8 mouse cellular contexts compared by ENCODE assay signal in genomic region chr15:99803186-99803644, GRCm38 (mm10). TPM values are rescaled to one million over a fixed set of nuclear protein-coding genes. Genes with fewer than 3 reads are reported as not detected.
DNase-seq lines count a peak whose midpoint lies in the region; ATAC-seq and TF ChIP-seq lines count a peak whose summit lies in the region.

No protein-coding gene starts in this region.

- intact Hi-C loops in left cerebral cortex, adult 2 months (cut with DNase I) = no loop called here

- no peaks in the 10 kb centered on the region for H3K9me3 ChIP-seq in embryonic facial prominence, embryonic 15.5 days (replicated peaks)

- no peak for TF ChIP-seq CTCF in left cerebral cortex, adult 2 months (IDR thresholded peaks at IDR 0.05)

- no peak overlapping the region for H3K4me2 ChIP-seq in embryonic facial prominence, embryonic 15.5 days (replicated peaks)

- 8% methylated on average over 6 of the region's 6 CpGs for WGBS in embryonic facial prominence, embryonic 15.5 days

- H3K36me3 ChIP-seq in embryonic facial prominence, embryonic 15.5 days = peaks cover 52% of the 10 kb centered on the region

- H3K4me3 ChIP-seq in embryonic facial prominence, embryonic 15.5 days (replicated peaks) = no peak overlapping the region
- no peak overlapping the region for H3K4me3 ChIP-seq in left cerebral cortex, adult 2 months

- H3K27ac ChIP-seq in embryonic facial prominence, embryonic 15.5 days (replicated peaks) = peak overlapping the region; percentile 72
- no peak overlapping the region for H3K27ac ChIP-seq in left cerebral cortex, adult 2 months

- peaks cover 52% of the 10 kb centered on the region for H3K4me1 ChIP-seq in embryonic facial prominence, embryonic 15.5 days

- peak; percentile 60 for ATAC-seq in CD4-positive, CD25-positive, alpha-beta regulatory T cell, adult 4 months
- ATAC-seq in embryonic facial prominence, embryonic 15.5 days (ENCODE audit: insufficient number of reproducible peaks, low FRiP score, low TSS enrichment, low read depth) = peak; percentile 78

- no peak overlapping the region for H3K9ac ChIP-seq in embryonic facial prominence, embryonic 15.5 days

- DNase-seq in adrenal gland, postnatal 14 days = peak; percentile 41
- DNase-seq in adrenal gland, adult 18-20 months (ENCODE audit: low spot score in 2 of 2) = no peak
- DNase-seq in kidney, adult 9 months = peak; percentile 46
- DNase-seq in lung, postnatal 14 days = peak; percentile 57
- no peak for DNase-seq in layer of hippocampus, adult 9-11 months
- DNase-seq in left cerebral cortex, adult 2 months (ENCODE audit: extremely low spot score in 1 of 2, low spot score in 2 of 2) = no peak

- H3K27me3 ChIP-seq in embryonic facial prominence, embryonic 15.5 days = no peaks in the 10 kb centered on the region

RNA-seq across cellular contexts. Expression of gene Cers5, which starts 30.5 kb away (rescaled TPM):
- total RNA-seq in adrenal gland, postnatal 14 days (2021) = 40.9 and 42.7 TPM in 2 replicates
- 10 to 100 TPM; 40.8 to 53.7 TPM for total RNA-seq in adrenal gland, adult 18-20 months (2021)
- 10 to 100 TPM; 54.4 to 64.6 TPM for polyA plus RNA-seq in CD4-positive, CD25-positive, alpha-beta regulatory T cell, adult 4 months (2017; shearing (Covaris generic))
- polyA plus RNA-seq in embryonic facial prominence, embryonic 15.5 days (2015; fragmentation: Nextera tagmentation; extraction: Ambion mirVana) = 73.7 and 78.3 TPM in 2 replicates
- total RNA-seq in left cerebral cortex, adult 2 months (2021) = 10 to 100 TPM; 32.3 to 34.7 TPM

Comparison
In these comparisons a context has a peak if more than half of its experiments do, and no peak if none do; other contexts are left out.
1. DNase-seq: peak in adrenal gland, postnatal 14 days (single experiment), kidney, adult 9 months (single experiment) and lung, postnatal 14 days (single experiment); none in adrenal gland, adult 18-20 months (0 of 2), layer of hippocampus, adult 9-11 months (single experiment) and left cerebral cortex, adult 2 months (0 of 2).